In the genomic region with DNA sequence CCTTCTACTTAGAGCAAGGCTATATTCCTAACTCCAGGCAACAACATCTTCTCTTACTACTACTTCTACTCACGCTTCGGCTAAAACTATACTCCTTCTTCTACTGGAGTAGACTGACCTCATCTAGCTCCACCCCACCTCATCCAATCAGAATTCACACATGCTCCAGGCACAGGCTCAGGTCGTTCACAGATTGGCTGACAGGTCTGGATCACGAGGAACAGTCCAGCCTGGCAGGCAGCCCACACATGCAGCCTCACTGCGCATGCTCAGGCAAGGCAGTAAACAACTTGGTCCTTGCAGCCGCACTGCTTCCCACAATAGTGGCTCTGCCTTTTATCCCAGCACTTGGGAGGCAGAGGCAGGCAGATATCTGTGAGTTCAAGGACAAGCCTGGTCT, we compare ENCODE assay signal across 8 mouse cellular contexts.
DNase-seq lines count a peak whose midpoint lies in the region; ATAC-seq and TF ChIP-seq lines count a peak whose summit lies in the region.
"Not testable (repeated sequence)": the region's sequence is repeated elsewhere in the genome, so short reads cannot be mapped to it uniquely, and the experiment has no call there.

No protein-coding gene starts in this region.

- H3K36me3 ChIP-seq in intestine, postnatal 0 days (ENCODE audit: control insufficient read depth, insufficient read depth); liver, embryonic 12.5 days: not testable (repeated sequence)

- DNase-seq in ZHBTc4 (ENCODE audit: low read depth, low spot score) = peak; percentile 95
- peak; percentile 9 to 44 for DNase-seq in frontal cortex, adult 2 months (ENCODE audit: extremely low spot score in 1 of 2, low spot score in 1 of 2)
- peak; percentile 49 to 51 for DNase-seq in kidney, postnatal 36 days
- peak; percentile 47 for DNase-seq in testis, postnatal 14 days (ENCODE audit: low spot score)

- peak; percentile 60 for ATAC-seq in CD4-positive, CD25-positive, alpha-beta regulatory T cell, adult 4 months
- ATAC-seq in intestine, postnatal 0 days = 0 out of 2 replicates have a peak, but pooled peaks have one; percentile 29
- 0 out of 2 replicates have a peak, but pooled peaks have one; percentile 18 for ATAC-seq in liver, embryonic 12.5 days
- ATAC-seq in megakaryocyte progenitor cell, adult 5-6 weeks (replicated peaks; ENCODE audit: poor library complexity) = 0 out of 2 replicates have a peak, but pooled peaks have one; percentile 26

- not testable (repeated sequence) for H3K27me3 ChIP-seq in intestine, postnatal 0 days (replicated peaks; ENCODE audit: control insufficient read depth, insufficient read depth, low read length); liver, embryonic 12.5 days (replicated peaks)

- not testable (repeated sequence) for H3K4me3 ChIP-seq in intestine, postnatal 0 days (ENCODE audit: low read depth, low read length); liver, embryonic 12.5 days

- not testable (repeated sequence) for H3K9me3 ChIP-seq in intestine, postnatal 0 days (ENCODE audit: control insufficient read depth); liver, embryonic 12.5 days (replicated peaks)

- not testable (repeated sequence) for H3K27ac ChIP-seq in intestine, postnatal 0 days (ENCODE audit: low read depth, low read length); liver, embryonic 12.5 days

- not testable (repeated sequence) for H3K9ac ChIP-seq in intestine, postnatal 0 days (ENCODE audit: low read depth, low read length); liver, embryonic 12.5 days

- H3K4me1 ChIP-seq in intestine, postnatal 0 days (replicated peaks; ENCODE audit: control insufficient read depth, insufficient read depth, low read length); liver, embryonic 12.5 days: not testable (repeated sequence)

- TF ChIP-seq CTCF in intestine, postnatal 0 days (IDR thresholded peaks at IDR 0.05; ENCODE audit: low read depth) = not testable (repeated sequence)

- not testable (repeated sequence) for H3K4me2 ChIP-seq in intestine, postnatal 0 days (replicated peaks; ENCODE audit: low read depth); liver, embryonic 12.5 days

- 59% methylated on average over 6 of the region's 6 CpGs for WGBS in intestine, postnatal 0 days
- WGBS in liver, embryonic 12.5 days (ENCODE audit: insufficient replicate concordance) = 65% methylated on average over 6 of the region's 6 CpGs

Comparison
In these comparisons a context has a peak if more than half of its experiments do, and no peak if none do; other contexts are left out.
1. DNase-seq: peak in every context shown above with its lines; median percentile 95 in ZHBTc4; 50 in kidney, postnatal 36 days; 47 in testis, postnatal 14 days; 26 in frontal cortex, adult 2 months.